Mouse (Mus musculus): ENCODE results near the gene Glra1.
"Not testable (repeated sequence)": the region's sequence is repeated elsewhere in the genome, so short reads cannot be mapped to it uniquely, and the experiment has no call there.

Gene Glra1

DNA sequence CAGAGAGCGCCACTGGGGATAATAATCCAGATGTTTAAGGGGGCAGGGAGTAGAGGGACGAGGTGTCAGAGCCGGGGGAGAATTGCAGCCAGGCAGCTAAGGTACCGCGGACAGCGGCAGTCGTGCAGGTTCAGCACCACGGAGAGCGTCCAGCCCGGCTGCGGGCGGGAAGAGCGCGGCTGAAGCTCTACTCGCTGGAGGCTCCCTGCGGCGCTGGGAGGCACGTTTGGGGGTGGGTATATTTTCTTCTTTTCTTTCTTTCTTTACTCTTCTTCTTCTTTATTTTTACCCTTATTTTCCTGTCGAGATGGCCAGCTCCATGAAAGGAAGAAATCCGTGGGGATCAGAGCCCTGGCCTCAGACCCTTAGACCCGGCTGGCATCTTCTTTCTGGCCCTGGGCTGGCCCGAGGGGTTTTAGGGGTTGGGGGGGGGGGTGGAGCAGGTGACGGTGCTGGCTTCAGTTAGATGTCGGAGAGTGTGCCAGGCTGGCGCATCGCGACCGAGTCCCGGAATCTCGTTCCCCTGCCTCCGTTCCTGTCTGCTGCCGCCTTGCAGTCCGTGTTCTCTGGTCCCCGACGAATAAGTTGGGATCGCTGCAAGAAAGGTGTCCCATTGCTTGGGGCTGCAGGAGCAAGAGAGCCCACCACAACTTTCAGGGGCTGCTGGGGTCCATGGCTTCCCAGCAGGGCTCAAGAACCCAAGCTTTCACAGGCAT is at the start of gene Glra1:
Gene Glra1, minus strand, starts transcription at position 391 of the 716 bp plus-strand sequence.
- peak; percentile 18 for DNase-seq (ENCODE audit: low spot score)

DNA sequence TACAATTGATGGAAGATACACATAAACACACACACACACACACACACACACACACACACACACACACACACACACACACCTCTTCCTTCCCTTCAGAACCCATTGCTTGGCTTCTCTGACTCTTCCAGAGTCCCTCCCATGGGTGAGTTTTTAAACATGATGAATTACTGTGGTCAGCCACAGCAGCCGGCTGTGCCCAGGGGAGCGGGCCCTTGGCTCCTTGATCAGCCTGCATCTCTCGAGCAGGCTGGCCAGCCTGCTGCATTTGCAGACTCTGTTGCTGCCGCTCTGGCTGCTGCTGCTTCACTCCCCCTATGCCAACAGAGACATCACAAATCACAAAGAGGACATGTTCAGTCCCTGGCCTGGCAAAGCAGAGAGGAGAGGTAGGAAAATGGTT is 29.0 kb upstream of the Glra1 start:
- DNase-seq (ENCODE audit: low spot score), result no peak

DNA sequence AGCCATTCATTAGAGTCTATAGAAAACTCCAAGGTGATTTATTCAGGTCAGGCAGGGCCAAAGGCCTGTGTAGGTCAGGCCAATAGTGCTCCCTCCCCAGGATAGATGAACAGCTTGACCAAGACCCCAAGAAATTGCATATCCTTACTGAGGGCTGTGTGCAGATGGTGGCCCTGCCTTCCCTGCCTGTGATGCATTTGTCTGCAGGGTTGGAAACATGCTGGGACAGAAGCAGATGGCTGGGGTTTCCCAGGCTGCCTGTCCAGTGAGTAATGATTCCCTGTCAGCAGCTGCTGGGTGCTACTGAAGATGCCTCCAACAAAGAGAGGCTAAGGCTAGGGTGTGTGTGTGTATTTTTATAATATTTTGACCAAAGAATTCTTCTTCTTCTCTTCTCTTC is 25.9 kb upstream of the Glra1 start:
- no peak for DNase-seq (ENCODE audit: low spot score)

DNA sequence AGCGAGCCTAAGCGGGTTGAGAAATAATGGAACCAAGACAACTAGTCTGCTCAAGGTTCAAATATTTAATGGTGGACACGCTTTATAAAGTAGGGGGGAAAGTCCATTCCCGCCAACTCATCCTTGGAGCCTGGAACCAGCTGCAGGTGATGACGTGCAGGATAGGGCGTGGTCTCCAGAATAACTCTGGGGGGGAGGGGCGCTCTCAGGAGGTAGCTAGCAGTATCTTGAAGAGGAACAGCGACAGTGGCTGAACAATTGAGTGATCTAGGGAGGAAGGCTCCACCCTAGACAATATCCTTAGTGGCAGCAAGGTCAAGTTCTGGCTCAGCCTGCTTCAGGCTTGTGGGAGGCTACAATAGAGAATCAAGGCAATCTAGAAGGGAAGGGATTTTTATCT is 6.6 kb upstream of the Glra1 start:
- not testable (repeated sequence) for DNase-seq (ENCODE audit: low spot score)

DNA sequence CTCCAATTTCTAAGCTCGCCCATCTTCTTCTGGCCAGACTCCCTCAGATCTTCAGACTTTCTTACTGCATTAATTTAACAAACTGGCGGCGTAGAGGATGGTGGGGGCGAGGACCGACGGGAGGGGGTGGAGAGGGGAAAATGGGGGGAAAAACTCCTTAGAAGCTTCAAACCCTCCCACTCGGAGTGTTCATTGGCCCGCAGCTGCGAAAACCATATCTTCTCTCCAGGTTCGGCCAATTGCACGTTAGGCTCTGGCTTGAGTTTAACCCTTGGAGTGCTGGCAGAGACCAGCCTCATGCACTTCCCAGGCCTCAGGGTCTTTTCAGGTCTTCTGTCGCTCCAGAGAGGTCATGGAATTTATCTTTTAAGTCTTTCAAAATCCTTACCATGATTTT is 524 bp upstream of the Glra1 start:
- DNase-seq (ENCODE audit: low spot score), result no peak

DNA sequence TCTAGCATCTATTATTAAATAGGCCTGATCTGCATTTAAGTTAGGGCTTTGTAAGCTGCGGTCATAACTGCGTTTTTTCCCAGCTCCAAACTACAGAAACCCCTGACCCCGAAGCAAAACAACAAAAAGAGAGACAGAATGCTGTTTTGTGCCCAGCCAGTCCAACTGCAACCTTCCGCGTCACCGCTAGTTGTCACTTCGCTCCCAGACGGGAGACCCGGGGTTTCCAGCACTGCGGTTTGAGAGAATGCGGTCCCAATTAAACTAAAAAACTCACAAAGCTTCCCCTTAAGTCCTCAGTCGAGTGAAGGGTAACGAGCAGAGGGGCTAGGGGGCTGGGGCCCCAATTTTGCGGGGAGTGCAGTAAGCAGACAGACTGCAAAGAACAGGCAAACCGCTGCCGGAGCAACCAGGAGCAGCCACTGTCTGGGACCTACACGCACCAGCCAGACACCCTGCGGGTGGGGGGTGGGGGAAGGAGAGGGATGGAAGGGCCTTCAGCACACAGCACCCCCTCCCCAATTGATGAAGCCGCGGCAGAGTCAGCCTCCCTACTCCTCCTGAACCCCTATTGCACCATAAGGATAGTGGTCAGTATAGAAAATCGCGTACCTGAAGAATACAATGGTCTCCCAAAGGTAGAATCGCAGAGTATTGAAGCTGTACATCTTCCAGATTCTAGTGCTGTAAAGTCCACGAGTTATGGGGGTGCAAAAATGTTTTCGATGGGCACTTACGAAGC is 761 bp downstream of the Glra1 start:
- DNase-seq (ENCODE audit: low spot score), result no peak

DNA sequence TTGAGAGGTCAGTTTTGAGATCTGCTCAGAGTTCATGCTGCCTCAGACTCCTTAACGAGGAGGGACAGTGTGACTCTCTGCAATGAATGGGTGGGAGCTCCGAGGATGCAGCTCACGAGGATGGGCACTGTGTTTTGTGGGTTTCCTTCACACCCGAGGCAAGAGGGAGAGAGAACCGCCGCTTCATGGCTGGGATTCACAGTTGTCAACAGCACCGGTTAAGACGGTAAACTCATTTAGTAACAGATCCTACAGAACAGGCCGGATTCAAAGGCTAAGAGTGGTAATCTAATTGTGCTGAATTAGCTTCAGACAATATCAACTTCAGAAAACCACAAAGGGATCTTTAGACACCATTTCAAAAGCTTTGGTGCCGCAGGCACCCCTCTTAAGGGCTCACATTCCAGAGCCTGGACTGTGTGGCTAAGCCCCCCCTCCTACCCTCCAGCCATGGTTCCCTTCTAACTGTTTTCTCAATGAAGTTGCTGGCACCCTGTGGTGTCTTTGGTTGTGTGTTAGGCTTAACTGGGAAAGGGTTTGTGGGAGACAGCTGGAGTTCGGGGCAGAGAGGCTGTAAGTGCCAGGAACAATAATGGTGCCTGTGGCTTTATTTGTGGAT is 6.4 kb downstream of the Glra1 start:
- no peak for DNase-seq (ENCODE audit: low spot score)

DNA sequence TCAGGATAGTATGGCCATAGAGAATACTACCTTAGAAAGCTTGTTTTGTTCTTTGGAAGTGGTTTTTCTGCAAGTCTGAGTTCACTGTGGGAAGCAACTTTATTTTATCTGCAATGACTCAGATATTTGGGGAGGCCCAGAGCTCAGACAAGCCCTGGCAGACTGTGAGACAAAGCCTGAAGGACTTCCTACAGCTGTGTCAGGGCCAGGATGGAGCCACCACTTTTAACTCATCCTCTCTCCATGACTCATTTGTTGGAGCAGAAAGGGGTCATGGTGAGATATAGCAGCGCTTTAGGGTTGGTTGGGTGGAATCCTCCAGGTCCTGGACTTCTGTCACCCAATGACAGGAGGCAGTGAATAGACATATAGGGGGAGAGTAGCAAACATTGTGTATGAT is 12.3 kb downstream of the Glra1 start:
- DNase-seq (ENCODE audit: low spot score), result no peak

DNA sequence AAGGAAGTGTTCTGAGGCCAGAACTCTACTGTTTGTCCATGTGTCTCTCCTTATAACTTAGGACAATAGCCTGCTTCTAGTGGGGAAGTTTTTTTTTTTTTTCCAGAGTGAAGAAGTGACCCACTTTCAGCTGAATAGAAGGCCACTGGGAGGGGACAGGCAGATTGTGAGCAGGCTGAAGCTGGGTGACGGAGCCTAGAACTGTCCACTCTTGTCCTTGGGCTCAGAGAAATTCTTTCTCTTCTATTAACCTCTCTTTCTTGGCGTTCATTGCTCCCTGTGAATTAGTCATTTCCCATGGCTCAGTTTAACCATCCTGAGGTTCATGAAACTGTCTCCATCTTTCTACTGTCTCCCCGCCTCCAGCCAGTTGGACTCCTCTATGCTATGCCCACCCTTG is 13.6 kb downstream of the Glra1 start:
- DNase-seq (ENCODE audit: low spot score), result no peak

DNA sequence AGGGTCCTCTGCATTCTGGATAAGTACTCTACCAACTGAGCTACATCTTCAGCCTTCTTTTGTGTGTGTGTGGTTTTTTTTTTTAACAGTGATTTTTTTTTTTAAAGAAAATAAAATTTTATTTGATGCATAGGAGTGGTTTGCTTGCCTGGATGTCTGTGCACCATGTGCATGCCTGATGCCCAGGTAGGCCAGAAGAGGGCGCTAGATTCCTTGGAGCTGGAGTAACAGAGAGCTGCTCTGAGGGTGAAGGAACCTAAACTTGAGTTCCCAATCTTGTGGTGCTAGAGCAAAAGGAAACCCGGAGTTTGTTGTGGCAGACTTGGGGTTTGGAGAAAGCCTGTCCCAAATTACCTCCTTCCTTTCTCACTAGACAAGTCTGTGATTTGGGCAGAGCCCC is 16.8 kb downstream of the Glra1 start:
- DNase-seq (ENCODE audit: low spot score), result no peak

DNA sequence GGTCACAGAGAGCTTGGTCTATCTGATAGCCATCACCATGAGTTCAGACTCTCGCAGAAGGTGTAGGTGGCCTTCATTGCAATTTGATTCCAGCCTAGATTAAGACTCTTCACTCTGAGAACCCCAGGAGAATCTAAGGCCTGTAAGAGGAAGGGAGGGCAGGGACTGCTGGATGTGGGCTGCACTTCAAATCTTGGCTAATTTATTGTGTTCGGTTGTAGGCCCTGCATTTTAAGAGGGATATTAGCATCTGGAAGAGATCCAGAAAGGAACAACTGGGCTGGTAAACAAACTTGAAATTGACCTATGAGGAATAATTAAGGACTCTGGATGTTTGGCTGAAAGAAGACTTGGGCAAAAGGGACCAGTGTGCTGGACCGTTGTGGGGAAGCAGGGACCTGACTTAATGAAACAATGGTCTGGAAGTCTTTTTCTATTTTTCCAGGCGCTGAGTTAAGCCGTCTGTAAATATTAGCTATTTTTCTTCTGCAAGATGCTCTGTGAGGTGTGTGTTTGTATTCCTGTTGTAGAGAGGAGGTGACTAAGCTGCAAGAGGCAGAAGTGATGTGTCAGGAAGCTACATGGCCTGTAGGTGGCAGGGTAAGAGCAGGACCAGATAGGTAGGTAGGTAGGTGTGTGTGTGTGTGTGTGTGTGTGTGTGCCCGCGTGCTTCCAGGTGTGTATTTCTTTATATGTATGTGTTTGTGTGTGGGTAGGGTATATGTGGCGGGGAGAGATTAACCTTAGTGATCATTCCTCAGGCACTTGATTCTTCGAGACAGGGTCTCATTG is 18.4 kb downstream of the Glra1 start:
- DNase-seq (ENCODE audit: low spot score), result no peak

DNA sequence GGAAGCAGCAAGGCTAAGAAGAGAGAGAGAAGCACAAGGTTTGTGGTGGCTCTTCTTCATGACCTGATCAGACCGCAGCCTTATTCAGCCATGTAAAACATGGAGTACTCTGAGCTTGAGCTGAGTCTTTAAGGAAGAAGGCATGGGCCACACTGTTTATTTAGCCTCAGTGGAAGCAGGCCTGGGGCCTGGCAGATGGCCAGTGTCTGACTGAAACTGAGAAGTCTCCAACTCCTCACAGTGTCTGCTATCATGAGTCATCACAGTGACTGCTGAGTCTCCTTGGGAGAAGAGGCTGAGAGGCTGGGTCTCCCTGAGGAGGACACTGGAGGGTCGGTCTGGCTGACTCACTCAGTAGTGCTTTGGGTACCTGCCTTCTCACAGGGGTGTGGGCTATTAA is 33.6 kb downstream of the Glra1 start:
- DNase-seq (ENCODE audit: low spot score), result peak; percentile 54

DNA sequence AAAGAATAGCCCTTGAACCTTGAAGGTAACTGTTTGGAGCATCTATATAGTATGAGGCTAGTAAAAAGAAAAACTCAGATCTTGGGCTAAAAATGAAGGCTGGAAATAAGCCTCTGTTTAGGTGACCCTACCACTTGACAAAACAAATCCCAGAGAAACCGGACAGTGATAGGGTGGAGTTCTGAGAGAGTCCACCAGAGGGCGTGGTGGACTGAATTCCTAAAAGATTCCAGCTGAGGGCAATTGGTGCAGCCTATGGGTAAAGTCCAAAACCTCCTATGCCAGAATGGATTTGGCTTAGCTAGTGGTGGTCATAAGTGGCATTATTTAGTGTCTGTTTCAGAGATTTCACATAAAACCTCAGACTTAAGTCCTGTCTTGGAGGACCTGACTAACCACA is 36.9 kb downstream of the Glra1 start:
- peak; percentile 17 for DNase-seq (ENCODE audit: low spot score)

DNA sequence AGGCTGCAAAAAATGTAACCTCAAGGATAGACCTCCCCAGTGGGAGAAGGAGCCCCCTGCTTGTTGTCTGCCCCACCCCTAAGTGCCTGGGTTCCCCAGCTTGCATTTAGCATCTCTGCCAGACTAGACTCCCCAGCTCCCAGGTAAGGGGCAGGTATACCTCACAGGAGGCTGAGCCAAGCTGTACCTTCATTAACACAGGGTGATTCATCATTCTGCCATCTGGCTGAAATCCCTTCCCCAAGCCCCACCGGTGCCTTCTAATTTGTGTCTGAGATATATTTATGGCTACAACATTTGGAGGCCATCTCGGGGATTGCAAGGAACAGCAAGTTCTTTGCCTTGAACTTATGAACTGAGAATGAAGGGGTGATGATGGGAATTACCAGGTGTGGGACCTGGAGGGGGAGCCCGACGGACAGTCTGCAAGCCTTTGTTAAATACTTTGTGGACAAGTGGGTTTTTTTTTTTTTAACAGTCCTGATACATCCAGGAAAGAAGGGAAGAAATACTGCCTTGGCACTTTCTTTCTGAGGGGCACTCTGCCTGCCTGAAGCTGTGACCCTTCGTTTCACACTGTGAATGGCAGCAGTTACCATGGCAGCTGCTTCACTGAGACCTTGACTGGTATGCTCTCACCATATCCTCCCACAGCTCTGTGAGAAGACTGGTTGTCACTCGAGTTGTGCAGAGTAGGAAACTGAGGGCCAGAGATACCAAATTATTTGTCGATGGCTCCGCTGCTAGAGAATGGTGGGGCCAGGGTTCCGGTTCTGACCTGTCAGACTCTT is 41.5 kb downstream of the Glra1 start:
- no peak for DNase-seq (ENCODE audit: low spot score)

DNA sequence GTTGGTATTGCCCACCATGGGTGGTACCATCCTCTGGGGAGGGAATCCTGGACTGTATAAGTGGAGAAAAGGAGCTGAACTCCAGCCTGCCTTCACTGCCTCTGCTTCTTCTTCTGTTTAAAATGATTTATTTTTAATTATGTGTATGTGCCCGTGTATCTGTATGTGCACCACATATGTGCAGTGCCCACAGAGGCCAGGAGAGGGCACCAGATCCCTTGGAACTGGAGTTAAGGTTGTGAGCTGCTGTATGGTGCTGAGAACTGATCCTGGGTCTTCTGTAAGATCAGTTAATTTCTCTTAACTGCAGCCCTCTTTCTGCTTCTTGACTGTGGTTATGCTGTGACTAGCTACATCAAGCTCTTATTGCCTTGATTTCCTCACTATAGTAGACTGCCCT is 62.3 kb downstream of the Glra1 start:
- DNase-seq (ENCODE audit: low spot score), result no peak

DNA sequence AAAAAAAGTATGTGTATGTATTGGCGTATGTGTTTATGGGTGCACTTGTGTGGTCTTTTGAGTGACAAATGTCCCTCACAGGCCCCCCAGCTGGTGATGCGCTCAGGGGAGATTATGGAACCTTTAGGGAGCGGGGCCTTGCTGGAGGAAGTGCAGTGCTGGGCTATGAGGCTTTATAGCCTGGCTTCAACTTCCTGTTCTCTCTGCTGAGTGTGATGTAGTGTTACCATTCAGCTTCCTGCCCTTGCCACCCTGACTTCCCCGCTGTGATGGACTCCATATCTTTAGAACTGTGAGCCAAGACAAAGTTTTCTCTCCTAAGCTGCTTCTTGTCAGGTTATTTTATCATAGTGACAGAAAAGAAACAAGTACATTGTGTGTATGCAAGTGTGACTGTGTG is 65.3 kb downstream of the Glra1 start:
- no peak for DNase-seq (ENCODE audit: low spot score)

DNA sequence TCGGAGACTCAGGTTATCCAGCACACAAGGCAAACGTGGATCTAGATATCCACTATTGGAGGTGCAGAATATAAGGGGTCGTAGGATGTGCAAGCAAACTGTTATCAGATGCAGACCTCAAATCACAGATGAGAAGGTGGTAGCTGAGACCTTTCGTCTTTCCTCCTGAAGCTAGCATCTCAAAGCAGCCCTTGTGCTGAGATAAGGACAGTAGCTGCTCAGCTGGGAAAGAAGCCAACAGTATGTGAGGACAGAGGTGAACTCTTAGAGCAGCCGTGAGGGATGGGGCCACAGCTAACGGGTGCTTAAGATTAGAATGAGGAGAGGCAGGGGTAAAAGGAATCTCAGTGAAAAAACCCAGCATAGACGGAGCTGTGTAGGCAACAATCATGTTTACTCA is 65.9 kb downstream of the Glra1 start:
- DNase-seq (ENCODE audit: low spot score), result peak; percentile 10

DNA sequence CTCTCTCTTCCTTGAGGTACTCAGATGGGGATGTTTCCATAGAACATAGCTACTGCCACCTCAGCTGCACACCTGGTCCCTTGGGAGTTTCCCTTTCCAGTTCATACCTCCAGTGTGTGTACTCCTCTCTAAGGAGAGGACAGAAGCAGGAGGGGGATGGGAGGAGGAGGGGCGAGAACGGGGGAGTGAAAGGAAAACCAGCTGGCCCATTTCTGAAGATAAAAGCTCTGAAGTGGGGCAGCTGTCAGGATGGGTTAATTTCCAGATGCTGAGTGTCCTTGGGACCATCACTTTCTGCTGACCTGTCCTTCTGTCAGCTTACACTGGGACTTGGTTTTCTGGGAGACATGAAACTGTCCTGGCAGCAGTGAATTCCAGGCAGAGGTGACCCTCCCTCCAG is 73.2 kb downstream of the Glra1 start:
- DNase-seq (ENCODE audit: low spot score), result no peak

DNA sequence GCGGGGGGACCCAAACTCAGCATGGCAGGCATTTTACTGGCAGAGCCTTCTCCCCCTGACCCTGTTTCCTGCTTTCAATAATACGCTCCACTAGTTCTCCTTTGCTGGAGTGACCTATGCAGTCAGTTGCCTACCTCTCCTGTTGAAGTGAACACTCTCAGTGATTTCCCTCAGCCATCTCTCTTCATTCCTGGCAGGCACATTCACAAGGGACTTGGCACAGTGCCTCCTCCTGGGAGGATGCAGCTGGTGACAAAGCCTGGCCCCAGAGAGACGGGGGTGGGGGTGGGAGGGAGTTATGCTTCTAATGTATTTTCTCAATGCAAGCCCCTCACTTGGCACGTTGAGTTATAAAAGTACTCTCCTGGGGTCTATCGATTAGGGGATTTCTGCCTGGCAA is 74.6 kb downstream of the Glra1 start:
- DNase-seq (ENCODE audit: low spot score), result no peak

DNA sequence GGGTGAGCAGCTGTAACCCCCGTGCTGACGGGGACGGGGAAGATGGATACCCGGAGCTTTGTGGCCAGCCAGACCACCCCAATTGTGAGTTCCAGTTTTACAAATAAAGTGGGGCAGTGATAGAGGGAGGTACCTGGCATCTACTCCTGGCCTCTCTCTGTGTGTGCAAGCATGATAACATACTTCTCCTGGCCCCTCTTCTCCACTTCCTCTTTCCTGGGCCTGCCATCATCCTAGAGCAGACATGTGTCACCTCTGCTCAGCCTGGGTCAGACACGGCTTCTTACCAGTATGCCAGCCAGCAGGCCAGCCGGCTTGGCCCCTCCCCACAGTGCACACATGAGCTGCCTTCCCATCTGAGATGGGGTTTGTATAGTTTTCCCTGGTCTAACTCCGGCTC is 77.3 kb downstream of the Glra1 start:
- no peak for DNase-seq (ENCODE audit: low spot score)

DNA sequence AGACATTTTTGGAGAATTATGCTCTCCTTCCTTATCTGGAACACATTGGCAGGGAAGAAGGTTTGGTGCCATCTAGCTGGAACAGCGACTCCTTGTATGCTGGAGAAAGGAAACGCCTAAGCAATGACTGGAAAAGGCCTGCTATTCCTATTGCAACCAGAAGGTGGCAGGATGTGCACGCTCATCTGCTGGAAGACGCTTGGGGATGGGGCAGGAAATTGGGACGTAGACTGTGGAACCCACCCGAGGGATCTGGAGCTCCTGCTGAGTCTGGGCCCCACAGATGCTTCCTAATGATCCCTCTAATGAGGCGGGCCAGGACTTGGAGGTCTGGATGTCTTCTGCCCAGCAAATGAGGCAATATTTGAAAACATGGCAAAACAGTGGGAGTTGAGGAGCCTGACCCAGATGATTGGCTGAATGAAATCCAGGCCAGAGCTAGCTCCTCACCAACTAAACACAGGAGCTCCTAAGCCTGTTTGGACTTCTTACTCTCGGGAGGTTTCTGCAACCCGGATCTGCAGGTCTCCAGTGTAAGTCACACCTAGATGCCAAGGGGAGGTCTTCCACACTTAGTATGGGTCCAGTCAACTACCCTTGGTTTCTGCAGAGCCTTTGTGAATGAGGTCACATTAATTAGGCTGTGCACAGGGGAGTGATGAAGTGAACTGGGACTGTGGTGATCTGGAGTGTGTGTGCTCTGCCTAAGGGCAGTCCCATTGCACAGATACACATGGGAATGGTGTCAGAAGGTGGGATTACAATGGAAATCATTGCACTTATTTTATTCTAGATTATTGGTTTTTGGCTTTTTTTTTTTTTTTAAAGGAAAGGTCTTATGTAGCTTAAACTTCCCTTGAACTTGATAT is 89.0 kb downstream of the Glra1 start:
- peak; percentile 68 for DNase-seq (ENCODE audit: low spot score)
